Mouse (Mus musculus) E14TG2a.4 (cell line): ENCODE data around the gene Prss42.
A peak's percentile ranks its signal among the peaks of the same experiment; 100 is the strongest.

Experiments used
- H3K27me3 ChIP-seq: 2 replicates; pipeline ENCODE4 v1.6.1; 2014; ENCODE audit warnings: low read length, control low read depth; ENCODE audit not compliant: insufficient read depth
- H3K36me3 ChIP-seq: 2 replicates; pipeline ENCODE4 v1.6.1; 2014; ENCODE audit warnings: low read length, control low read depth; ENCODE audit not compliant: insufficient read depth
- H3K4me1 ChIP-seq: replicated peaks from 2 replicates; pipeline ENCODE4 v1.6.1; 2014; ENCODE audit warnings: low read depth, low read length, control low read depth
- H3K4me3 ChIP-seq: replicated peaks from 2 replicates; pipeline ENCODE4 v1.5.1; 2014; ENCODE audit warnings: mild to moderate bottlenecking, low read length
- H3K9me3 ChIP-seq: 2 replicates; pipeline ENCODE4 v1.6.1; 2014; ENCODE audit warnings: low read length, control low read depth
- CTCF ChIP-seq: conservative IDR thresholded peaks from 2 replicates; pipeline ENCODE4 v1.5.1; 2014; ENCODE audit warnings: low read length
- NANOG ChIP-seq: IDR thresholded peaks from 2 replicates; pipeline ENCODE4 v1.6.1; 2014; ENCODE audit warnings: borderline replicate concordance, low read length, mixed read lengths
- POU5F1 ChIP-seq: IDR thresholded peaks from 2 replicates; pipeline ENCODE4 v1.6.1; 2014; ENCODE audit warnings: low read length, borderline replicate concordance

Gene Prss42

GRCm38 (mm10) chr9:110759265-110759664 is 38.7 kb upstream of the Prss42 start:
- Histone ChIP-seq H3K4me3 (no peak overlapping the region), H3K27me3 (peaks cover 48% of the 10 kb centered on the region), H3K4me1 (peaks cover 7% of the 10 kb centered on the region; the same call in 1 of the 2 replicates), H3K9me3 (peaks cover 7% of the 10 kb centered on the region; the same call in 1 of the 2 replicates), H3K36me3 (no peaks in the 10 kb centered on the region)
- TF ChIP-seq CTCF (0 out of 2 replicates have a peak, but pooled peaks have one; percentile 7), POU5F1 (no peak), NANOG (no peak)

- Histone ChIP-seq H3K9me3 (peaks cover 7% of the 10 kb centered on the region; the same call in 1 of the 2 replicates), H3K4me3 (no peak overlapping the region), H3K4me1 (peaks cover 13% of the 10 kb centered on the region), H3K36me3 (no peaks in the 10 kb centered on the region), H3K27me3 (peaks cover 50% of the 10 kb centered on the region)
- no peak for TF ChIP-seq NANOG
- TF ChIP-seq CTCF: no peak
- TF ChIP-seq POU5F1: no peak
Measured at GRCm38 (mm10) chr9:110760886-110761285, 37.1 kb upstream of the Prss42 start.

GRCm38 (mm10) chr9:110762763-110763162 is 35.2 kb upstream of the Prss42 start:
- Histone ChIP-seq H3K4me3 (no peak overlapping the region), H3K9me3 (peaks cover 7% of the 10 kb centered on the region; the same call in 1 of the 2 replicates), H3K27me3 (peaks cover 56% of the 10 kb centered on the region), H3K4me1 (peaks cover 13% of the 10 kb centered on the region), H3K36me3 (no peaks in the 10 kb centered on the region)
- TF ChIP-seq POU5F1: no peak
- no peak for TF ChIP-seq NANOG
- TF ChIP-seq CTCF: no peak

- H3K4me3 ChIP-seq: no peak overlapping the region
- H3K27me3 ChIP-seq: peaks cover 52% of the 10 kb centered on the region
- H3K9me3 ChIP-seq: peaks cover 7% of the 10 kb centered on the region; the same call in 1 of the 2 replicates
- H3K36me3 ChIP-seq: no peaks in the 10 kb centered on the region
- peaks cover 13% of the 10 kb centered on the region for H3K4me1 ChIP-seq
- TF ChIP-seq POU5F1 (no peak), NANOG (no peak), CTCF (no peak)
Measured at GRCm38 (mm10) chr9:110763405-110763804, 34.6 kb upstream of the Prss42 start.

- Histone ChIP-seq H3K4me3 (no peak overlapping the region), H3K4me1 (peaks cover 14% of the 10 kb centered on the region; the same call in 1 of the 2 replicates), H3K27me3 (peaks cover 36% of the 10 kb centered on the region), H3K9me3 (no peaks in the 10 kb centered on the region), H3K36me3 (no peaks in the 10 kb centered on the region)
- TF ChIP-seq NANOG: no peak
- TF ChIP-seq POU5F1: no peak
- TF ChIP-seq CTCF: no peak
Measured at GRCm38 (mm10) chr9:110772336-110772735, 25.6 kb upstream of the Prss42 start.

- H3K36me3 ChIP-seq: no peaks in the 10 kb centered on the region
- peaks cover 43% of the 10 kb centered on the region for H3K27me3 ChIP-seq
- TF ChIP-seq CTCF: no peak
- TF ChIP-seq POU5F1: no peak
- TF ChIP-seq NANOG: no peak
Measured at GRCm38 (mm10) chr9:110774403-110775268, 23.3 kb upstream of the Prss42 start.

GRCm38 (mm10) chr9:110775269-110776022 is 22.5 kb upstream of the Prss42 start:
- no peaks in the 10 kb centered on the region for H3K9me3 ChIP-seq
- H3K4me1 ChIP-seq: peaks cover 21% of the 10 kb centered on the region; the same call in 1 of the 2 replicates
- H3K27me3 ChIP-seq: peaks cover 47% of the 10 kb centered on the region
- TF ChIP-seq CTCF: no peak
- no peak for TF ChIP-seq POU5F1
- TF ChIP-seq NANOG: no peak
- H3K4me3 ChIP-seq: no peak overlapping the region
- no peaks in the 10 kb centered on the region for H3K36me3 ChIP-seq

More at GRCm38 (mm10) chr9:110774403-110775268, 23.3 kb upstream of the Prss42 start:
- peaks cover 21% of the 10 kb centered on the region; the same call in 1 of the 2 replicates for H3K4me1 ChIP-seq
- H3K9me3 ChIP-seq: no peaks in the 10 kb centered on the region
- no peak overlapping the region; the same call in 1 of the 2 replicates for H3K4me3 ChIP-seq

GRCm38 (mm10) chr9:110778100-110778499 is 19.9 kb upstream of the Prss42 start:
- no peak for TF ChIP-seq NANOG
- no peak for TF ChIP-seq POU5F1
- TF ChIP-seq CTCF: no peak
- Histone ChIP-seq H3K9me3 (no peaks in the 10 kb centered on the region), H3K27me3 (peaks cover 72% of the 10 kb centered on the region), H3K4me3 (no peak overlapping the region), H3K36me3 (no peaks in the 10 kb centered on the region), H3K4me1 (peaks cover 32% of the 10 kb centered on the region; the same call in 1 of the 2 replicates)
